Mouse (Mus musculus): ENCODE measurements around the gene Tbl1xr1. TPM values are rescaled to one million over a fixed set of nuclear protein-coding genes. Genes with fewer than 3 reads are reported as not detected.

Tbl1xr1 gene
- polyA plus RNA-seq (2017; shearing (Covaris generic)) = 10 to 100 TPM; 57.3 to 62.5 TPM

DNA sequence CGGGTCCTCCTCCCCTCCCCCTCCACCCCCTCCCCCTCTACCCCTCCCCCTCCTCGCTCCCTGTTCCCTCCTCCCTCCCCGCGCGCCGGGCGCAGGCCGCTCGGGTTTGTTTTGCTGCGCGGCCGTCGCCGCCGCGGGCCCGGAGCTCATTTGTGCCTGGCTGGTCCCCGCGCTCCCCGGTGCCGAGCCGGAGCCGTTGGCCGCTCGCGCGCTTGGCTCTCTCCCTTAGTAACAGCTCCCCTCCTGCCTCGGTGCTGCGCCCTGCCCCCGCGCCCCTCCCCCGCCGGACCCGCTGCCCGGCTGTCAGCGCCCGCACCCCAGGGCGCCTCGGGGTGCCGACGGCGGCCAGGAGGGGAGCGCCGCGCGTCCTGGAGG, at the start of gene Tbl1xr1:
Tbl1xr1 (plus strand) TSS at position 92 of the 375 bp plus-strand sequence.

Measured in inflammation-experienced regulatory T-cells (primary cell).